ENCODE assay signal across 15 mouse cellular contexts in genomic region chr3:65367944-65368343, GRCm38 (mm10).
"Had no signal": no experiment of that assay in that cellular context is flagged by ENCODE, and none has a peak within 500 bp of the region (broad histone marks: within the 10 kb centered on the region; RNA-seq: fewer than 3 reads in every experiment).

No protein-coding gene starts in this region.

- H3K27me3 ChIP-seq: kidney, embryonic 15.5 days; limb, embryonic 15.5 days; liver, embryonic 12.5 days; midbrain, embryonic 13.5 days had no signal

- H3K27ac ChIP-seq: kidney, embryonic 15.5 days; limb, embryonic 15.5 days; liver, embryonic 12.5 days; midbrain, embryonic 13.5 days had no signal

- H3K9me3 ChIP-seq: kidney, embryonic 15.5 days; limb, embryonic 15.5 days; liver, embryonic 12.5 days; midbrain, embryonic 13.5 days had no signal

- ATAC-seq: liver, embryonic 12.5 days; midbrain, embryonic 13.5 days had no signal

- DNase-seq: kidney, adult 2 months; kidney, postnatal 14 days; left cerebral cortex, postnatal 4 days; lung, embryonic 14.5 days; lung, postnatal 10 days; lung, postnatal 4 days; retina, postnatal 1 day; right cerebral cortex, postnatal 4 days; spleen, adult 18-20 months; thymus, adult 18-20 months; thymus, postnatal 14 days had no signal

- H3K4me3 ChIP-seq: kidney, embryonic 15.5 days; limb, embryonic 15.5 days; liver, embryonic 12.5 days; midbrain, embryonic 13.5 days had no signal

- H3K9ac ChIP-seq: kidney, embryonic 15.5 days; limb, embryonic 15.5 days; liver, embryonic 12.5 days; lung, embryonic 14.5 days; midbrain, embryonic 13.5 days had no signal

- H3K4me2 ChIP-seq: kidney, embryonic 15.5 days; limb, embryonic 15.5 days; liver, embryonic 12.5 days; lung, embryonic 14.5 days; midbrain, embryonic 13.5 days had no signal

- H3K4me1 ChIP-seq: kidney, embryonic 15.5 days; limb, embryonic 15.5 days; liver, embryonic 12.5 days; midbrain, embryonic 13.5 days had no signal
